Mouse (Mus musculus) hindbrain, embryonic 10.5 days (tissue): ENCODE measurements at regions not wholly inside any gene's neighbourhood (a gene's known extent, or its start where the extent isn't known, plus 50 kb on each side); places are given as distances from the start of the nearest gene placed in this dataset.

Experiments
- DNase-seq: peaks from one replicate; pipeline ENCODE4 v3.0.0-alpha.2; 2017; ENCODE audit warnings: low spot score
- H3K27ac ChIP-seq: fragments of 300-500 bp; sonication (generic); 2 replicates; pipeline ENCODE4 v1.5.1; 2016; ENCODE audit warnings: mild to moderate bottlenecking, moderate library complexity
- H3K27me3 ChIP-seq: fragments of 300-500 bp; sonication (generic); 2 replicates; pipeline ENCODE4 v1.6.1; 2016; ENCODE audit warnings: mild to moderate bottlenecking; ENCODE audit not compliant: poor library complexity, insufficient read depth, severe bottlenecking
- H3K36me3 ChIP-seq: fragments of 300-500 bp; sonication (generic); 2 replicates; pipeline ENCODE4 v1.6.1; 2016; ENCODE audit warnings: mild to moderate bottlenecking, moderate library complexity
- H3K4me1 ChIP-seq: fragments of 300-500 bp; sonication (generic); replicated peaks from 2 replicates; pipeline ENCODE4 v1.6.1; 2016; ENCODE audit warnings: mild to moderate bottlenecking
- H3K4me3 ChIP-seq: fragments of 300-500 bp; sonication (generic); 2 replicates; pipeline ENCODE4 v1.5.1; 2016; ENCODE audit warnings: mild to moderate bottlenecking, moderate library complexity
- H3K9me3 ChIP-seq: fragments of 300-500 bp; sonication (generic); 2 replicates; pipeline ENCODE4 v1.6.1; 2016; ENCODE audit warnings: mild to moderate bottlenecking, moderate library complexity
- WGBS: fragments of 180-500 bp; shearing (Covaris S2); methylation state at CpG from one replicate; pipeline ENCODE4 v1.1.7; 2016; 5-methylcytosine and 5-hydroxymethylcytosine counted together

DNA sequence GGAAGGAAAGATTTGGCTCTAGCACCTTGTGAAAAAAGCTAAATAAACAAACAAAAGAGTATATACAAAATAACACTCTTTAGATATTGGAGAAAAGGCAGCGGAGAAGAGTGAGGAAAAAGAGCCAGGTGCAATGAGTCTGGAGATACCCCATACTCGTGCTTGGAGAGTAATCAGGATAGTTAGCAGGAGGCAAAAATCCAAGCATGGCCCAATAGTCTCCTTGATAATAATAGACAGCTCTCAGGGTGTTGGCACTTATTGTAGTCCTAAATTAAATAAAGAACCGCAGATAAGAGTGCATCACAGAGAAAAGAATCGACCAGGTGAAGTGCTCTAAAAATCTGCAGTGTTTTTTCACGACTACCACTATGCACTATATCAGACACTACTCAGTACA is 1400.4 kb upstream of the Gm7489 start:
- no peak for DNase-seq
- Histone ChIP-seq H3K9me3 (no peaks in the 10 kb centered on the region), H3K36me3 (no peaks in the 10 kb centered on the region), H3K27ac (no peak overlapping the region), H3K4me1 (no peaks in the 10 kb centered on the region), H3K27me3 (no peaks in the 10 kb centered on the region), H3K4me3 (no peak overlapping the region)
- 83% methylated on average over 5 of the region's 5 CpGs for WGBS

DNA sequence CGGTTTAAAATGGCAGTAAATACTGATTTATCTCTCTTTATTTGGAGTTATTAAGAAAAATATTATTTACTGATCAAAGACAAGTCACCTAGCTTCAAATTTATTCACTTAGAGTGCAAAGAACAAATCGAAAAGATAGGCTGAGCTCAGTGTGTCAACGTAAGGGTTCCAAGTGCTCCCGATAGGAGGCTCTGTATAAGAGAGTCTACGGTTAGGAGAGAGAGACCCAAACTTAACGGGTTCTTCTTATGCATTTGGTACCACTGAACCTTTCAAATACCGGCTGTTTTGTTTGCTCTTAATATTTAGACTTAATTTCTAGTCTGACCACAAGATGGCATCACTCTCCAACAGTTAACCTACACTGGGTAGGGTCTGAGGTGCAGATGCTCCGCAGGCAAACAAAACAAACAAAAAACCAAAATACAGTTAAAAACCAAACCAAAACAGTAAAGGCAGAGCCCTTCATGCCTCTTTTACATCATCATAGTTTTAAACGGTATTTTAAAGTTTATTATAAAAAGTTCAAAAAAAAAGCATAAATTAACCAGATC is 1379.4 kb upstream of the Gm7489 start:
- no peaks in the 10 kb centered on the region for H3K27me3 ChIP-seq
- no peaks in the 10 kb centered on the region for H3K4me1 ChIP-seq
- 38% methylated on average over 9 of the region's 9 CpGs for WGBS
- H3K4me3 ChIP-seq = no peak overlapping the region
- H3K9me3 ChIP-seq = no peaks in the 10 kb centered on the region
- DNase-seq = no peak
- H3K27ac ChIP-seq = no peak overlapping the region
- H3K36me3 ChIP-seq = no peaks in the 10 kb centered on the region

DNA sequence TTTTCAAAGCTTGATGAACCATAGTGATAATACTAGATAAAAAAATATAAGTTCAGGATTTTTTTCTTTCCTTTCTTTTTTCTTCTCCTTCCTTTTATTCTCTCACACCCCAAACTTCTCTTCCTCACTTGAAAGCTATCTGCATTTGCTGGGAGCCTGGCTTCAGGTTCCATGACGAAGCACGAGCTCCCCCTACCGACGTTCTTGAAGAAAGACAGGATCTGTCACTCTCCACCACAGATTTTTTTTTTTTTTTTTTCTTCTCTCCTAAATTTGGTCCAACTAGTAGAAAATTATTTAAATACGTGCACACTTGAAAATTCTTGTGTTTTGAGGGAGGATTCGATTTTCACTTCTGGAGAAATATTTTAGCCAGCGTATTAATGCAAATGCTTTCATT is 1377.8 kb upstream of the Gm7489 start:
- Histone ChIP-seq H3K27me3 (no peaks in the 10 kb centered on the region), H3K4me3 (no peak overlapping the region), H3K36me3 (no peaks in the 10 kb centered on the region), H3K4me1 (no peaks in the 10 kb centered on the region), H3K9me3 (no peaks in the 10 kb centered on the region), H3K27ac (no peak overlapping the region)
- 2% methylated on average over 7 of the region's 7 CpGs for WGBS
- DNase-seq = peak; percentile 47

DNA sequence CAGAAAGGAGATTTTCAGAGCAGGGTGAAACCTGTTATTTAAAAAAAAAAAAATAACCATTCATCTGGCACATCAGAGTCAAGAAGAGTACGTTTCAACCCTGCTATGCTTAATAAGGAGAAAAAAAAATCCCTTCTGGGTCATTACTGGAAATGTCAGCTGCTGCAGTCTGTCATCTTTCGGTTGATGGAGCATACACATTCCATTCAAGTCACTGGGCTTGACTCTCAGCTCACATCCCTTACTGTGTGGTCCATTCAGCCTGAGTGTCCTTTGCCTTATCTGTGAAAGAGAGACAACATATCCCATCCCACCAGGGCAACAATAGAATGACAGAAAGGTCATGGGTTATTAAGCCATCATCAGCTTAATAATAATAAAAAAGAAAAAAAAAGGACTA is 1376.1 kb upstream of the Gm7489 start:
- Histone ChIP-seq H3K9me3 (no peaks in the 10 kb centered on the region), H3K4me3 (no peak overlapping the region), H3K4me1 (no peaks in the 10 kb centered on the region), H3K27me3 (no peaks in the 10 kb centered on the region), H3K27ac (no peak overlapping the region), H3K36me3 (no peaks in the 10 kb centered on the region)
- WGBS = 67% methylated on average over 2 of the region's 2 CpGs
- no peak for DNase-seq

DNA sequence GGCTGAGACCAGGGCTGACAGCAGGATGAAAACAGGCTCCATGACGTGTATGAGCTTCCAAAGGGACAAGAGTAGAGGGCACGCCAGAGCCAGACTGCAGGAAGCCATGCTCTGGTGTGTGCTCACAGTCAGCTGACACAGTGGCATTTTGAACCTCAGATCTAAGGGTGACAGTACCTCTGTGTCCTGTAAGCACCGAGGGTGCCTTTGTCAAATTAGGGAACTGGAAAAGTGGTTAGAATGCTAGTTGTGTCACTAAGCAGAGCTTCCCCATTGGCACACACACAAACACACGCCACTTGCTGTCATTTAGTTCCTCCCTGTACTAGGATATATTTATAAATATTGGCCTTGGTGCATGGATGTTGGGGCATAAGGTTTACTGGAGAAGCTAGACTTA is 1374.6 kb upstream of the Gm7489 start:
- Histone ChIP-seq H3K36me3 (no peaks in the 10 kb centered on the region), H3K27ac (no peak overlapping the region), H3K27me3 (no peaks in the 10 kb centered on the region), H3K9me3 (no peaks in the 10 kb centered on the region), H3K4me1 (no peaks in the 10 kb centered on the region), H3K4me3 (no peak overlapping the region)
- WGBS = 77% methylated on average over 4 of the region's 4 CpGs
- no peak for DNase-seq

DNA sequence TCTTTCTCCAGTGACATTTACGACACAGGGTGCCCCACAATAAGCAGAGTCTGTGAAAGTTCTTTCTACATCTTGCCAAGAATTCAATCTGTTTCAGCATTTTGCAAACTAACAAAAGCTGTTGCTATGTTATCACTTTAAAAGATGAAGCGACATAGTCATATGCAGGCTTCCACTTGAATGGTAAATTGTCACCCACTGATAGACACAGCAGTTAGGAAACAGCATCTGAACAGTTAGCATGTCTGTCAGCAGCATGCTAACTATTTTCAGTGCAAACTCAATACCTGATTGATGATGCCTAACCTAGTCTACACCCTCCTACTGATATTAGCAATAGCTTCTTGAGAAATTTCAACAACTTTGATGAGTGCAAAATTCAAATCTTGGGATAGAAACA is 1348.1 kb upstream of the Gm7489 start:
- DNase-seq = no peak
- Histone ChIP-seq H3K4me1 (no peaks in the 10 kb centered on the region), H3K36me3 (no peaks in the 10 kb centered on the region), H3K4me3 (no peak overlapping the region), H3K9me3 (no peaks in the 10 kb centered on the region), H3K27ac (no peak overlapping the region), H3K27me3 (no peaks in the 10 kb centered on the region)
- WGBS = 90% methylated on average over 2 of the region's 2 CpGs

DNA sequence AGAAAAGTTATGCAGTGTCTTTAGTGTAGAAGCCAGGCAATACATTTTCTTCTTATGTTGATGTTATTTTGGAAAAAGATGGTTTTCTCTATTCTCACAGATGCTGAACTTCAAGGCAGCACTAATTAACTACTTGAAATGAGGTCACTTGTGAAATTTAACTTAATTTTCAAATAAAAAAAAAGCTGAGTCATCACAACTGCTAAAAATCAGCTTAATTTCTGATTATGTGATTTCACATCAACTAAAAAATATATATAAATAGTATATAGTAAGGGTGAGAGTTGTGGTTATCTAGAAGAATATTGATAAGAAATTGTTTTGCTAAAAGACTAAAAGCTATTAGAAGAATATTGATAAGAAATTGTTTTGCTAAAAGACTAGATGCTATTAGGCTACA is 1326.0 kb upstream of the Gm7489 start:
- H3K9me3 ChIP-seq = no peaks in the 10 kb centered on the region
- DNase-seq = no peak
- no peaks in the 10 kb centered on the region for H3K4me1 ChIP-seq
- no peak overlapping the region for H3K4me3 ChIP-seq
- H3K27ac ChIP-seq = no peak overlapping the region
- H3K36me3 ChIP-seq = no peaks in the 10 kb centered on the region
- H3K27me3 ChIP-seq = no peaks in the 10 kb centered on the region

DNA sequence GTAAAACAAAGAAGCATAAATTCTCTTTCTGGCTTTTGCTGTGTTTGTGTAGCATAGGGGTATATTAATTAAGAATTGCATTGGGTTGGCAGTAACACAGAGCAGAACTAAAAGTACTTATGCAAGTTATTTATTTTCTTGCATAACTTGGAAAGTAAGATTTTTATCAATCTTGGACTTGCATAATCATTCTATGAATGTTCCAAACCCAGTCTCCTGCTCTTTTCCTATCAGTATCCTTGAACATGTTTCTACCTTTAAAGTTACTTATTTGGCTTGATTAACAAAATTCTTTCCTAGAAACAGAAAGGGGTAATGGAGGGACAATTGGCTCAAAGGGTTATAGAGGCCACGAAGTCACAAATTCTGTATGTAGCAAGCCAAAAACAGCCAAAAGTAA is 1320.6 kb upstream of the Gm7489 start:
- WGBS = 80% methylated on average over 1 of the region's 1 CpGs
- no peak overlapping the region for H3K4me3 ChIP-seq
- H3K4me1 ChIP-seq = no peaks in the 10 kb centered on the region
- H3K27ac ChIP-seq = no peak overlapping the region
- H3K9me3 ChIP-seq = no peaks in the 10 kb centered on the region
- no peaks in the 10 kb centered on the region for H3K27me3 ChIP-seq
- DNase-seq = no peak
- no peaks in the 10 kb centered on the region for H3K36me3 ChIP-seq

DNA sequence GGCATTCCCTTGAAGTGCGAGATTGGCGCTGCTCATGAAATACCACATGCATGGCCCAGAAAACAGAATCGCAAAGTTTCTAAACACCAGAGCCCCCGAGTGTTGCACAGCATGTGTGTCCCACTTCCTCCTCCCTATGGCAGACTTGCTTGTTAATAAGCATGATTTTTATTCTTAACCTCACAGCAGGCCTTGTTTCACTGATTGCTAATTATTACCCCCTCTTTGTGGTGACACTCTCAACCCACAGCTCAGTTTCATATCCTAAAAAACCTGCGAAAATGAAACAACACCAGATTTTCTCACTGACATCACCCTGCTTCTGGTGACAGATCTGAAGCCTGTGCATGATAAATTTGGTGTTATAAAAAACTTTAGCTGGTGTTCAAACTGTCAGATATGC is 1319.3 kb upstream of the Gm7489 start:
- no peaks in the 10 kb centered on the region for H3K36me3 ChIP-seq
- H3K27me3 ChIP-seq = no peaks in the 10 kb centered on the region
- 84% methylated on average over 5 of the region's 5 CpGs for WGBS
- no peak for DNase-seq
- H3K4me1 ChIP-seq = no peaks in the 10 kb centered on the region
- no peak overlapping the region for H3K27ac ChIP-seq
- H3K4me3 ChIP-seq = no peak overlapping the region
- H3K9me3 ChIP-seq = no peaks in the 10 kb centered on the region

DNA sequence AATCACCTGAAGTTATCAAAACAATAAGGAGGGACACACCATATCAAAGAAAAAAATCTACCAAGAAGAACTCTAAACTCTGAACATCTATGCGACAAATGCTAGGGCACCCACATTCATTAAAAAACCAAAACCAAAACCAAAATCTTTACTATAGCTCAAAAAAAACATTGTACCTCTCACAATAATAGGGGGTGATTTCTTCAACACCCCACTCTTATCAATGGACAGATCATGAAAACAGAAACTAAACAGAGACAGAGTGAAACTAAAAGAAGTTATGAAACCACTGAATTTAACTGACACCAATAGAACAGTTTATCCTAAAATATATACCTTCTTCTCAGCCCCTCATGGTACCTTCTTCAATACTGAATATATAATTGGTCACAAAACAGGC is 1314.5 kb upstream of the Gm7489 start:
- WGBS = 100% methylated on average over 1 of the region's 1 CpGs

DNA sequence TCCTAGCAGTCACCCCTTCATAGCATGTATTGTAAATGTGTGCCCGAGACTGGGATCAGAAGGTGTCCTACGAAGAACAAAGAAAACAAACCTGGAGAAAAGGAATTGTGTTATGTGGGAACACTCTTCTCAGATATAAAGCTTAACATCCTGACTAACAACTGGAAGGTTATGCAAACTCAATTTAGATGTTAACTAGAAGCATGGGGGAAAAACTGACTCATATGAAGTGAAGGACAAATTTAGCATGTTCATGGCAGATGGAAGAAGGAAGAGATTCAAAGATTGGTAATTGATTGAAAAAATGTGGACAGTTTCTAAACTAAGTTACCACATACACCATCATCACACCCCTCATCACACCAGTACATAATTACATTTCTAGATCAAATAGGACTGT is 1307.1 kb upstream of the Gm7489 start:
- Histone ChIP-seq H3K27me3 (no peaks in the 10 kb centered on the region), H3K36me3 (no peaks in the 10 kb centered on the region), H3K27ac (no peak overlapping the region), H3K4me1 (no peaks in the 10 kb centered on the region), H3K4me3 (no peak overlapping the region), H3K9me3 (no peaks in the 10 kb centered on the region)
- 86% methylated on average over 2 of the region's 2 CpGs for WGBS
- DNase-seq = no peak

More for the DNA sequence above, 1314.5 kb upstream of the Gm7489 start:
- no peaks in the 10 kb centered on the region for H3K36me3 ChIP-seq
- no peaks in the 10 kb centered on the region for H3K9me3 ChIP-seq
- no peaks in the 10 kb centered on the region for H3K27me3 ChIP-seq
- no peak for DNase-seq
- H3K4me1 ChIP-seq = no peaks in the 10 kb centered on the region
- H3K4me3 ChIP-seq = no peak overlapping the region
- no peak overlapping the region for H3K27ac ChIP-seq

DNA sequence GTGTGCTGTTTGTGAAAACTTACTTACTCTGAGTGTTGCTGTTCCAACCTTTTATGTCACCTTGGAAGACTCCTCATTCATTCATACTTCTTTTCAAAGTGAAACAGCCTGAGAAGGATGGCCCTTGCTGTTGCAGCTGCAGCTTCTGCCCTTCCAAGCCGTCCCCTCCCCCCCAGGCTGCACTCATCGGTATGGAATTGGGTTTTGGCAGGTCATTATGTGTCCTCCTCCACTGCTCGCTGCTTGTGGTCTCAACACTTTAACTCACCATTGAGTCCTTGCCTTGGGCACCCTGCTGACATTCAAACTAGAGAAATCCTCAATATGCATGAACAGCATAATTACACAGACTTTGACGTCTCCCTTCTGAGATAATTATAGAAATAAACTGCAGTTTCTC is 1295.3 kb upstream of the Gm7489 start:
- H3K36me3 ChIP-seq = no peaks in the 10 kb centered on the region
- no peaks in the 10 kb centered on the region for H3K9me3 ChIP-seq
- H3K27me3 ChIP-seq = no peaks in the 10 kb centered on the region
- no peak for DNase-seq
- no peak overlapping the region for H3K4me3 ChIP-seq
- H3K27ac ChIP-seq = no peak overlapping the region
- 29% methylated on average over 4 of the region's 4 CpGs for WGBS
- H3K4me1 ChIP-seq = 0 out of 2 replicates have a peak, but pooled peaks cover 2% of the 10 kb centered on the region

DNA sequence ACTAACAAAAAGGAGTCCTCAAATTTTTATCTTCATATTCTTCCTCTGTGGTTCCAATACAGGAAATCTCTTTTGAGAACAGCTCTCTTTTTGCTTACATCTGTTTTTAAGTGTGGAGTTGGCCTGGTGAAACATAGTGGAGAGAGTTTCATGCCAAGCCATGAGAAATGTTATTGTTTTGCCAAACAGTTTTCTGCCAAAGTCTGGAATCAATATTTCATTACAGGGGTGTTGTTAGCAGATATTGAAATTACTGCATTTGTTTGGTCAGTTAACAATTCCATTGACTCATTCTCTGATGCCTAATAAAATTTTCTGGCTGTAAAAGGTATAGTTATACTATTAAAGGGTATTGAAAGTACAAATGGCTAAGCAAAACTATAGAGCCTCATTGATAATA is 1285.2 kb upstream of the Gm7489 start:
- Histone ChIP-seq H3K27ac (no peak overlapping the region), H3K9me3 (no peaks in the 10 kb centered on the region), H3K27me3 (no peaks in the 10 kb centered on the region), H3K4me1 (no peaks in the 10 kb centered on the region), H3K4me3 (no peak overlapping the region), H3K36me3 (no peaks in the 10 kb centered on the region)
- DNase-seq = no peak

DNA sequence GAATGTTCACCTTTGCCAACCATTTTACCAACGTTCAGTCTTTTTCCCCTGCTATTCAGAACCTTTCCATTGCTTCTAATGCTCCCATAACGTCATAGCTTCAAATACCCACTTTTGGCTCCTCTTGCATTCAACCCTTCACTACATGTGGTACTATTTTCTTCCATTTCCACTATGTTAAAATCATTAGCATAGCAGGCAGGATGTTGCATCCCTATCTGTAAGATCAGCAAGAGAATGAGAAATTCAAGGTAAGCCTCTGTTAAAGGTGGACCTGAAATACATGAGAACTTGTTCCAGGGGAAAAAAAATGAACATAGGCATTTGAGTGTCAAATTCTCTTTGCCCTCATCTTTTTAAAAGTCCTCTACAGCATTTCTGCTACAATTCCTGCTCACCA is 1284.7 kb upstream of the Gm7489 start:
- DNase-seq = no peak
- 80% methylated on average over 2 of the region's 2 CpGs for WGBS
- Histone ChIP-seq H3K27me3 (no peaks in the 10 kb centered on the region), H3K27ac (no peak overlapping the region), H3K9me3 (no peaks in the 10 kb centered on the region), H3K4me3 (no peak overlapping the region), H3K36me3 (no peaks in the 10 kb centered on the region), H3K4me1 (no peaks in the 10 kb centered on the region)
